Mouse (Mus musculus) erythroblast, embryonic 14.5 days (primary cell): Measurements from ENCODE around the gene Nup85. TPM values are rescaled to one million over a fixed set of nuclear protein-coding genes. Genes with fewer than 3 reads are reported as not detected.
A peak's percentile ranks its signal among the peaks of the same experiment; 100 is the strongest.

Source experiments
- H3K27me3 ChIP-seq: 2 replicates; pipeline ENCODE4 v1.6.1; 2012; ENCODE audit warnings: inconsistent platforms; ENCODE audit not compliant: control insufficient read depth
- H3K36me3 ChIP-seq: 2 replicates; pipeline ENCODE4 v1.6.1; 2012; ENCODE audit warnings: mild to moderate bottlenecking, inconsistent platforms; ENCODE audit not compliant: control insufficient read depth
- H3K4me1 ChIP-seq: 2 replicates; pipeline ENCODE4 v1.6.1; 2012; ENCODE audit warnings: inconsistent platforms; ENCODE audit not compliant: control insufficient read depth
- H3K4me3 ChIP-seq: replicated peaks from 2 replicates; pipeline ENCODE3; 2012; ENCODE audit warnings: moderate library complexity, mild to moderate bottlenecking, inconsistent platforms
- H3K9me3 ChIP-seq: 2 replicates; pipeline ENCODE4 v1.6.1; 2012; ENCODE audit warnings: low read length, inconsistent platforms, mixed read lengths; ENCODE audit not compliant: control insufficient read depth
- GATA1 ChIP-seq: IDR thresholded peaks from 2 replicates; pipeline ENCODE4 v1.6.1; 2012; ENCODE audit warnings: low read length, inconsistent platforms, mixed read lengths
- TAL1 ChIP-seq: IDR thresholded peaks from 3 replicates; pipeline ENCODE4 v1.6.1; 2012; ENCODE audit warnings: low read length, inconsistent platforms, mixed read lengths
- polyA plus RNA-seq: library from polyadenylated mRNA; stranded (reverse); fragments of >175 nt; gene quantifications from 2 replicates; pipeline ENCODE4 v1.2.3, GENCODE M21; 2012

Nup85 gene
- polyA plus RNA-seq, 1 experiment, result 2.8 TPM

GRCm38 (mm10) chr11:115609576-115609975, 45.3 kb downstream of the Nup85 start:
- Histone ChIP-seq H3K4me3 (no peak overlapping the region), H3K27me3 (no peaks in the 10 kb centered on the region), H3K4me1 (peaks cover 63% of the 10 kb centered on the region), H3K36me3 (peaks cover 73% of the 10 kb centered on the region), H3K9me3 (no peaks in the 10 kb centered on the region)
- TF ChIP-seq GATA1, result no peak
- no peak for TF ChIP-seq TAL1

- peaks cover 73% of the 10 kb centered on the region for H3K36me3 ChIP-seq
- peaks cover 52% of the 10 kb centered on the region for H3K4me1 ChIP-seq
- H3K4me3 ChIP-seq, result peak overlapping the region; percentile 83
- no peaks in the 10 kb centered on the region for H3K9me3 ChIP-seq
- TF ChIP-seq TAL1 (no peak), GATA1 (no peak)
- H3K27me3 ChIP-seq, result no peaks in the 10 kb centered on the region
Observed at GRCm38 (mm10) chr11:115611173-115611572, 46.9 kb downstream of the Nup85 start.

- H3K9me3 ChIP-seq, result no peaks in the 10 kb centered on the region
- H3K4me3 ChIP-seq, result peak overlapping the region; percentile 83
- H3K36me3 ChIP-seq, result peaks cover 68% of the 10 kb centered on the region
- peaks cover 50% of the 10 kb centered on the region for H3K4me1 ChIP-seq
- H3K27me3 ChIP-seq, result no peaks in the 10 kb centered on the region
- no peak for TF ChIP-seq GATA1
- no peak for TF ChIP-seq TAL1
Observed at GRCm38 (mm10) chr11:115612059-115612409, 47.8 kb downstream of the Nup85 start.

GRCm38 (mm10) chr11:115612410-115613137, 48.3 kb downstream of the Nup85 start, which contains the start of gene Mif4gd:
Gene Mif4gd (minus strand): TSS chr11:115612969.
- Histone ChIP-seq H3K9me3 (no peaks in the 10 kb centered on the region), H3K4me1 (peaks cover 54% of the 10 kb centered on the region), H3K36me3 (peaks cover 68% of the 10 kb centered on the region), H3K4me3 (peak within 1 kb of the TSS; percentile 83), H3K27me3 (no peaks in the 10 kb centered on the region)
- TF ChIP-seq GATA1 (no peak; the same call in 1 of the 2 replicates), TAL1 (no peak)

- TF ChIP-seq TAL1 (no peak), GATA1 (no peak)
- no peaks in the 10 kb centered on the region for H3K27me3 ChIP-seq
- no peaks in the 10 kb centered on the region for H3K9me3 ChIP-seq
- peaks cover 54% of the 10 kb centered on the region for H3K4me1 ChIP-seq
- peak overlapping the region; percentile 83 for H3K4me3 ChIP-seq
- peaks cover 65% of the 10 kb centered on the region for H3K36me3 ChIP-seq
Observed at GRCm38 (mm10) chr11:115613138-115613945, 49.1 kb downstream of the Nup85 start.

GRCm38 (mm10) chr11:115614346-115615107, 50.3 kb downstream of the Nup85 start:
- H3K4me3 ChIP-seq, result no peak overlapping the region
- H3K27me3 ChIP-seq, result no peaks in the 10 kb centered on the region
- peaks cover 48% of the 10 kb centered on the region for H3K4me1 ChIP-seq
- H3K9me3 ChIP-seq, result no peaks in the 10 kb centered on the region
- peaks cover 62% of the 10 kb centered on the region for H3K36me3 ChIP-seq
- no peak for TF ChIP-seq TAL1
- TF ChIP-seq GATA1, result no peak

- TF ChIP-seq TAL1, result no peak
- TF ChIP-seq GATA1, result no peak
- no peaks in the 10 kb centered on the region for H3K27me3 ChIP-seq
- no peaks in the 10 kb centered on the region for H3K9me3 ChIP-seq
- peaks cover 61% of the 10 kb centered on the region for H3K36me3 ChIP-seq
- H3K4me3 ChIP-seq, result no peak overlapping the region
- H3K4me1 ChIP-seq, result peaks cover 44% of the 10 kb centered on the region
Observed at GRCm38 (mm10) chr11:115615108-115615825, 51.0 kb downstream of the Nup85 start.

- Histone ChIP-seq H3K4me1 (peaks cover 43% of the 10 kb centered on the region), H3K4me3 (no peak overlapping the region), H3K27me3 (no peaks in the 10 kb centered on the region), H3K36me3 (peaks cover 63% of the 10 kb centered on the region), H3K9me3 (no peaks in the 10 kb centered on the region)
- no peak for TF ChIP-seq GATA1
- TF ChIP-seq TAL1, result no peak
Observed at GRCm38 (mm10) chr11:115615875-115616274, 51.6 kb downstream of the Nup85 start.
